Mouse (Mus musculus) large intestine, adult 2 months (tissue): ENCODE results near the gene Gm42791. TPM values are rescaled to one million over a fixed set of nuclear protein-coding genes. Genes with fewer than 3 reads are reported as not detected.

ENCODE experiments used
- DNase-seq: peaks from one replicate; pipeline ENCODE4 v3.0.0-alpha.2; 2012; ENCODE audit warnings: low read depth, low spot score
- WGBS: fragments of 180-500 bp; shearing (Covaris S2); methylation state at CpG from one replicate; pipeline ENCODE4 v1.1.7; 2018; 5-methylcytosine and 5-hydroxymethylcytosine counted together
- polyA plus RNA-seq: library from polyadenylated mRNA; depleted of rRNA; stranded (reverse); fragments of >200 nt; gene quantifications from 2 replicates; pipeline ENCODE4 v1.2.3, GENCODE M21; 2012

Gene Gm42791
- polyA plus RNA-seq, 1 experiment = not detected

GRCm38 (mm10) chr5:149013817-149014508 lies 19.0 kb upstream of the Gm42791 start:
- no peak for DNase-seq
- 51% methylated on average over 7 of the region's 7 CpGs for WGBS

GRCm38 (mm10) chr5:149009111-149009510 lies 14.2 kb upstream of the Gm42791 start:
- WGBS = 72% methylated on average over 3 of the region's 3 CpGs
- no peak for DNase-seq

GRCm38 (mm10) chr5:149007295-149007646 lies 12.3 kb upstream of the Gm42791 start:
- 16% methylated on average over 5 of the region's 5 CpGs for WGBS
- DNase-seq = no peak

GRCm38 (mm10) chr5:149006362-149007294 lies 11.7 kb upstream of the Gm42791 start:
- DNase-seq = peak; percentile 95
- 5% methylated on average over 26 of the region's 26 CpGs for WGBS

GRCm38 (mm10) chr5:149005701-149006361 lies 10.9 kb upstream of the Gm42791 start:
- DNase-seq = no peak
- WGBS = 39% methylated on average over 9 of the region's 9 CpGs

GRCm38 (mm10) chr5:149005083-149005482 lies 10.1 kb upstream of the Gm42791 start:
- 55% methylated on average over 9 of the region's 9 CpGs for WGBS
- DNase-seq = no peak

GRCm38 (mm10) chr5:149003137-149003536 lies 8.2 kb upstream of the Gm42791 start:
- 63% methylated on average over 2 of the region's 2 CpGs for WGBS

GRCm38 (mm10) chr5:149002803-149003115 lies 7.8 kb upstream of the Gm42791 start:
- no peak for DNase-seq
- 49% methylated on average over 6 of the region's 6 CpGs for WGBS

More at GRCm38 (mm10) chr5:149003137-149003536, 8.2 kb upstream of the Gm42791 start:
- no peak for DNase-seq

- 22% methylated on average over 20 of the region's 20 CpGs for WGBS
Measured at GRCm38 (mm10) chr5:149002034-149002802, 7.3 kb upstream of the Gm42791 start.

GRCm38 (mm10) chr5:148999802-149000201 lies 4.9 kb upstream of the Gm42791 start:
- WGBS = 90% methylated on average over 7 of the region's 7 CpGs
- no peak for DNase-seq

More at GRCm38 (mm10) chr5:149002034-149002802, 7.3 kb upstream of the Gm42791 start:
- DNase-seq = no peak

GRCm38 (mm10) chr5:148998512-148998911 lies 3.6 kb upstream of the Gm42791 start:
- no peak for DNase-seq
- 87% methylated on average over 14 of the region's 14 CpGs for WGBS

- 75% methylated on average over 4 of the region's 4 CpGs for WGBS
Measured at GRCm38 (mm10) chr5:148996709-148997037, 1.7 kb upstream of the Gm42791 start.

GRCm38 (mm10) chr5:148995962-148996708 lies 1.2 kb upstream of the Gm42791 start:
- WGBS = 59% methylated on average over 9 of the region's 9 CpGs
- DNase-seq = no peak

More at GRCm38 (mm10) chr5:148996709-148997037, 1.7 kb upstream of the Gm42791 start:
- DNase-seq = no peak

GRCm38 (mm10) chr5:148994311-148994705 lies 639 bp downstream of the Gm42791 start:
- WGBS = 10% methylated on average over 7 of the region's 7 CpGs
- no peak for DNase-seq

- 97% methylated on average over 11 of the region's 11 CpGs for WGBS
- DNase-seq = no peak
Measured at GRCm38 (mm10) chr5:148992598-148992997, 2.3 kb downstream of the Gm42791 start.

GRCm38 (mm10) chr5:148990891-148991311 lies 4.0 kb downstream of the Gm42791 start:
- DNase-seq = no peak
- 81% methylated on average over 12 of the region's 12 CpGs for WGBS

- WGBS = 93% methylated on average over 7 of the region's 7 CpGs
- DNase-seq = no peak
Measured at GRCm38 (mm10) chr5:148989480-148989879, 5.5 kb downstream of the Gm42791 start.

GRCm38 (mm10) chr5:148984961-148985360 lies 10.0 kb downstream of the Gm42791 start:
- 72% methylated on average over 13 of the region's 13 CpGs for WGBS
- DNase-seq = no peak

GRCm38 (mm10) chr5:148983696-148984095 lies 11.3 kb downstream of the Gm42791 start:
- DNase-seq = no peak
- 100% methylated on average over 1 of the region's 1 CpGs for WGBS
